Mouse (Mus musculus) R1 (cell line): ENCODE measurements around the gene Cyp4v3.
"Not testable (repeated sequence)": the region's sequence is repeated elsewhere in the genome, so short reads cannot be mapped to it uniquely, and the experiment has no call there.

ENCODE experiments used
- DNase-seq: peaks from one replicate; pipeline ENCODE4 v3.0.0-alpha.2; 2018; ENCODE audit warnings: low read depth, low spot score

Cyp4v3 gene

GRCm38 (mm10) chr8:45332685-45333409 lies at the start of gene Cyp4v3:
Gene Cyp4v3 (minus strand): TSS chr8:45333216.
- DNase-seq = peak; percentile 76

GRCm38 (mm10) chr8:45381963-45382347 lies 48.9 kb upstream of the Cyp4v3 start, which contains the start of gene Fam149a:
Gene Fam149a (minus strand): TSS chr8:45382291.
- DNase-seq = no peak

DNA sequence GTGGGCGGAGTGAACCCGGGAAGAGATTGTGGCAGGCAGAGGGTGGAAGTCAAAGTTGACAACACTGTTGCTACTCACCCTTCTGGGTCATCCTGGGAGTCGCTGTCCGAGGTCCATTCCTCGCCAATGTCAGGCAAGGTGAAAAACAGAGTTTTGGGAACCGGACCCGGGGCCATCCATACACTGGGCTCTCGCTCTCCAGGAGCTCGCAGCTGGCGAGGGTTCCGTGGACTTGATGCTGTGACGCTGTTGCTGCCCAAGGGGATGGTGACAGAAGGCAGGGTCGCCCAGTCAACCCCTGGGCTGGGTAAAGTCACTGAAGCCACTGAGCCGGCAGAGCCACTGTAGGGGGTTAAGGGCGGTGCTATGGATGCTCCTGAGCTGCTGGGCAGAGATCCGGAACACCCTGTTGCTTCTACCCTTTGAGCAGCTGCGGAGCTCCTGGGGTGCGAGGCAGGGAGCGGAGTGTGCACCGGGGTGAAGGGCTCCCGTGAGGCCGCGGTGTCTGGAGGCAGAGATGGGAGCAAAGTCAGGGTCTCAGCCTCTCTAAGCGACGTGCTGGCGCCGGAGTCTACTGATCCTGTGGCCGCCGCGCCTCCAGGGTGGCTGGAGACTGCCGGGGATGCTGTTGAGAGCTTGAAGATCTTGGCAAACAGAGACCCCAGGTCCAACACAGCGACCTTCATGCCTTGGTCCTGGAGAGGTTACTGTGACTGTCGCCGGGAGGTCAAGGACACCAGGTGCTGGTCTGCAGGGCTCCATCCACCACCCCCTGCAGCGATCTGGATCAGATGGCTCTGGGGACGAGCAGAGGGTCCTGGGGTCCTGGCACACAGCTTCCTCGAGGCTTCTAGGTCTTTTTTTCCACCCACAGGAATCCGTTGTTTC lies 48.3 kb upstream of the Cyp4v3 start:
- peak; percentile 31 for DNase-seq

DNA sequence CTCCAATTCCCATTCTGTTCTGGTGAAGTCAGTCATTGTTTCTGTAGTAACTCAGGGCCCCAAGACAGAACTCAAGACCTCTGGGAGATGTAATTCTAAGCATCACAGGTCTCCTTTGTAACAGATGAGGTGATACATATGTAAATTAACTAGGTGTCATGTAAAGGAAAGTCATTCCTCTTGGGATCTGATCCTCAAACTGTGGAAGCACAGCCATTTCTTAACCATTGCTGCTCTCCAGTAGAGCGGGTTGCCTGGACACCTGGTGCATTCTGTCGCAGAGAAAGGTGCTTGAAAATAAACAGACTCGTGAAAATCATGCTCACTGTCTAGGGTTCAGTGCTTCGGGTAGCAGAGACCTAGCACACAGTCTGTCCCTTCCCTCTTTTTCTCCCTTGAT lies 47.6 kb upstream of the Cyp4v3 start:
- DNase-seq = peak; percentile 45

- DNase-seq = no peak
Measured at GRCm38 (mm10) chr8:45374071-45374470, 41.1 kb upstream of the Cyp4v3 start.

DNA sequence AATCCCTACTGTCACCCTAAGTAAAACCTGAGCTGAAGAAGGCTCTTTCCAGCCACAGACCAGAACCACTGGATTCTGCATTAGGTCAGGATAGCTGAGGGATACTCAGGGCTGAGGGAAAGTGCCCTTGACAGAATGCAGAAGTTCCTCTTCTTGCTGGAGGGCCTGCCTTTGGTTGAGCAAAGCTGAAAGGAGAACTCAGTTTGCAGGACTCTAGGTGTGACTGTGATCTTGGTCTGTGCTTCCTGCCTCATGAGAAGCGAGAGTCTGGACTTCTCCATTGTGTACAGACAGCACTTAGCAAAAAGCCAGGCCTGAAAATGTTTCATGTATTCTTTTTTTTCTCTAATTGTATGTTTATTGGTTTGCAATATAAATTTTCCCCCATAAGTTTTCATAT lies 34.1 kb upstream of the Cyp4v3 start:
- DNase-seq = no peak

GRCm38 (mm10) chr8:45363220-45363619 lies 30.2 kb upstream of the Cyp4v3 start:
- DNase-seq = no peak

GRCm38 (mm10) chr8:45362323-45362722 lies 29.3 kb upstream of the Cyp4v3 start:
- peak; percentile 18 for DNase-seq

GRCm38 (mm10) chr8:45359091-45359605 lies 26.1 kb upstream of the Cyp4v3 start:
- peak; percentile 49 for DNase-seq

- DNase-seq = no peak
Measured at GRCm38 (mm10) chr8:45358132-45358918, 25.3 kb upstream of the Cyp4v3 start.

DNA sequence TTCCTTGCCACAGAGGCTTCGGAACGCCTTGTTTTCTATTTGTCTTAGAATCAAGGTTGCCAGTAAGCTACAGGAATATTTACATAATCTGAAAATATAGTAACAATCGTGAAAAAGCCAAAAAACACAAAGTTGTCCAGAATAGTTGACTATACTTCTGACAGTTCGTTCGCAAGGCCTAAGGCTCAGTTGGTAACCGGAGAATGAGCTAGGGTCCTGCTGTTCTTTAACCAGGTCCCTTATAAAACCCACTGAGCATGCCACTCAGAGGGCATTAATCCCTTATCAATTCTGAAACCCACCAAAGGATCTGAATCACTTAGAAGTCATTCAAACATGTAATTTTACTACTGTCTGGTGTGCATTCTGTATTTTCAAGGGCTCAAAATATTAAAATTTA lies 22.8 kb upstream of the Cyp4v3 start:
- DNase-seq = no peak

GRCm38 (mm10) chr8:45345031-45345430 lies 12.0 kb upstream of the Cyp4v3 start:
- DNase-seq = peak; percentile 81

- no peak for DNase-seq
Measured at GRCm38 (mm10) chr8:45344298-45344697, 11.3 kb upstream of the Cyp4v3 start.

DNA sequence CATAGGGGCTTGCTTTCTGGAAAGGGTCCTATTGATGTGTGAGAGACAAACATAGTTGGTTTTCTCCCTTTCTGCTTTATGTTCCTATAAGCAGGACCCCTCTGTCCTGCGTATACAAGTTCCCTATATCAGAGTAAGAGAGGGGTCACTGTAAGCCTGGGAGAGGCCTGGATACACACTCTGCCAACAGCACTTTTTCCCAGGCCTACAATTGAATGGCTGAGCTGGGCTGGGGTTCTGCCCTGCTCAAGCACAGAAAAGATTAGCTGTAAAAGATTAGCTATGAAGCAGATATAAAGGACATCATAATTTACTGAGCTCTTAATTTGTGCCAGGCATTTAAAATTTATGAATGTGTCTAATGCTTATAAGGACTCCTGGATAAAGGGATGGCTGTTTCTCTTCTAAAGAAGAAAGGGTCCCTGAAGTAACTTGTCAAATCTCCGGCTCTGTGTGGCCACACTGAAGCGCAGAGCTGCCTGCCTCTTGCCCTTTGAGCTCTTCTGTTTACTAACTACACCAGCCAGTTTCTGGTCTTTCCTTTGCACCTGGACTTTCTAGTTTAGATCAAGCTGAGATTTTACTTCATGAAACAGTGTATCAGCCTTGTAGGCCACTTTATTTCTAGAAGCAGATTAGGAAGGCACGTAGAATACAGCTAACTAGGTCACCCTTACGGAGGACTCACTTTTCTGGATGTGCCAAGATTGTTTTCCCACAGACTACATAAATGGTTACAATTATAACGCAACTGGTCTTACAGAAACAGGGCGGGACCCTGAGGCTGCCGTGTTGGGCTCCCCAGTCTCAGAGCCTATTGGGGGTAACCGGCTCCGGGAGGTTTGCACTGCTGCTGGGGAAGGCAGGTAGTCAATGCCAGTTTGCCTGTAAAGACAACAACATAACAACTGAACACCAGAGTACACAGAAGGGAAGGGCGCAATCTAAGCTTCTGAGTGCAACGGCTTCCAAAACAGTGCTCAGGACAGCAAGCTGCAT lies 8.9 kb upstream of the Cyp4v3 start:
- no peak for DNase-seq

- DNase-seq = no peak
Measured at GRCm38 (mm10) chr8:45333493-45333892, 477 bp upstream of the Cyp4v3 start.

- DNase-seq = no peak
Measured at GRCm38 (mm10) chr8:45330856-45331255, 2.2 kb downstream of the Cyp4v3 start.

DNA sequence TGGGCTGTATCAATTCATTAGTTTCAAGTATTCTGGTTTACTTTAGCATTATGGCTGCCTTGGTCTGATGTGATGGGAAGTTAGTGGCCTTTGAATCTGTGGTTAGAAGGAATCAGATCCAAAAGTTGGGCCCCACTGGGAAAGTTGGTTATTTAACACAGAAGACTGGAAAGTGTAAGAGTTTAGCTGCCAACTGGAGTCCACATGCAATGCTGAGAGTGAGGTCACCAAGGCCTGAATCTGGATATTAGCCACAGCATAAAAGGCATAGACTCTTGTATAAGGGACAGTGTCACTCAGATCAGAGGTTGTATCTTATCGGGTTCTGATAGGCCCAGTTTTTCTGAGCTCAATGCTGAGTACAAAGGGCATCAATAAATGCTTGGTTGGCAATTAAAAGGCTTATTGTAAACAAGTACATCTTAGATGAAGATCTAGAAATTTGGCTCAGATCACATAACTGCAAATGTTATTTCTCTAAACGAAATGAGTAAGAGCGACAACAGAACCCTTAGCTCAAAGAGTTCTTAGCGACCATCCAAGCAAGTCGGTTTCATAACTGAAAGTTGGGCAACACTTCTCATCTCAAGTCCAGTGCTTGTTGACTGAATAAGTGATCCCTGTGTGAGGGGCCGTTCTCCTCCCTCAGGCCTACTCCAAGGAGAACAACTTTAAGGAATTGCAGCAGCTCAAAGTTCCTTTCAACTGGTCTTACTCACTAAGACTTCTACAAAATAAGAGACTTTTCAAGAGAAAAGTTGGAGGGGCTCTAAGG lies 3.6 kb downstream of the Cyp4v3 start:
- no peak for DNase-seq

DNA sequence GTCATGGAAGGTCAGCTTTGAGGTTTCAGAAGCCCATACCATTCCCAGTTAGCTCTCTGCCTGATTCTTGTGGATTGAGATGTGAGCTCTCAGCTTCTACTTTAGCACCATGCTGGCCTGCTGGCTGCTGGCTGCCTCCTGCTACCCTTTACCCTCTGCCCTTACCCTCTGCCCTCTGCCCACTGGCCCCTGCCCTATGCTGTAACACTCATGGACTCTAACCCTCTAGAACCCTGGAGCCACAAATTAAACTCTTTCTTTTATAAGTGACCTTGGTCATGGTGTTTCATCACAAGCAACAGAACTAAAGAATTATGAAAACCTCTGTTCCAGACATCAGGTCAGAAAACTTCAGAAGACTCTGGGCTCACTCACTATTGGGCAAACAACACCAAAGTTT lies 5.9 kb downstream of the Cyp4v3 start:
- not testable (repeated sequence) for DNase-seq

DNA sequence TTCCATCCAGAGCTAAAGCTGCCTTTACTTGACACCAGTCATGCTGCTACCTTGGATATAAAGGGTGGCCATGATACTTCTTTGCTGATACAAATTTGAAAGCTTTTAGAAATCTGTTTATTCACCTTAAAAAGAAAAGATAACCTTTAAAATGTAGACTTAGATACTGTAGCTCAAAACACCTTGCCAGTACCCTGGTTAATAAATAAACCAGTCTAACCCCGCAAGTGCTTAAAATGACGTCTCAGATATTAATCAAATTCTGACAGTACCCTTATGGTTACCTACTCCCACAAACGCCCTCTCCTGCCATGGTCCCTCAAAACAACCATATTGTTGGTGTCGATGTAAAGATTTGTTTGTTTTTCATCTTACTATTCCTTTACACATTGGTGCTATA lies 8.9 kb downstream of the Cyp4v3 start:
- DNase-seq = no peak

- no peak for DNase-seq
Measured at GRCm38 (mm10) chr8:45321365-45321764, 11.7 kb downstream of the Cyp4v3 start.
